Mouse (Mus musculus) limb, embryonic 14.5 days (tissue): ENCODE data around the gene Duoxa2. TPM values are rescaled to one million over a fixed set of nuclear protein-coding genes. Genes with fewer than 3 reads are reported as not detected.
A peak's percentile ranks its signal among the peaks of the same experiment; 100 is the strongest.

Source experiments
- ATAC-seq: fragments of 200-750 bp; cut with Nextera tagmentation; 2 replicates; pipeline ENCODE4 v1.8.0; 2017; ENCODE audit warnings: low read depth, moderate number of reproducible peaks, moderate TSS enrichment; ENCODE audit not compliant: low FRiP score
- DNase-seq: peaks from one replicate; pipeline ENCODE4 v3.0.0-alpha.2; 2015; ENCODE audit warnings: low spot score
- H3K27ac ChIP-seq: fragments of 300-500 bp; sonication (generic); replicated peaks from 2 replicates; pipeline ENCODE4 v1.5.1; 2014; ENCODE audit warnings: low read depth, mild to moderate bottlenecking, low read length, moderate library complexity, mixed read lengths
- H3K27me3 ChIP-seq: fragments of 300-500 bp; sonication (generic); 2 replicates; pipeline ENCODE4 v1.6.1; 2014; ENCODE audit warnings: low read length, mixed read lengths; ENCODE audit not compliant: control insufficient read depth, insufficient read depth
- H3K36me3 ChIP-seq: fragments of 300-500 bp; sonication (generic); 2 replicates; pipeline ENCODE4 v1.6.1; 2014; ENCODE audit warnings: mild to moderate bottlenecking, low read length, moderate library complexity, mixed read lengths; ENCODE audit not compliant: control insufficient read depth, insufficient read depth
- H3K4me1 ChIP-seq: fragments of 300-500 bp; sonication (generic); 2 replicates; pipeline ENCODE4 v1.6.1; 2014; ENCODE audit warnings: antibody characterized with exemption, low read length, mixed read lengths; ENCODE audit not compliant: control insufficient read depth, insufficient read depth
- H3K4me2 ChIP-seq: fragments of 300-500 bp; sonication (generic); replicated peaks from 2 replicates; pipeline ENCODE4 v1.6.1; 2014; ENCODE audit warnings: low read depth, mild to moderate bottlenecking, low read length, moderate library complexity; ENCODE audit not compliant: severe bottlenecking
- H3K4me3 ChIP-seq: fragments of 300-500 bp; sonication (generic); replicated peaks from 2 replicates; pipeline ENCODE4 v1.5.1; 2014; ENCODE audit warnings: low read length
- H3K9ac ChIP-seq: fragments of 300-500 bp; sonication (generic); 2 replicates; pipeline ENCODE4 v1.6.1; 2014; ENCODE audit warnings: mild to moderate bottlenecking, low read depth, low read length, moderate library complexity; ENCODE audit not compliant: severe bottlenecking
- H3K9me3 ChIP-seq: fragments of 300-500 bp; sonication (generic); 2 replicates; pipeline ENCODE4 v1.6.1; 2016; ENCODE audit warnings: low read length; ENCODE audit not compliant: control insufficient read depth
- POLR2A ChIP-seq: fragments of 200-500 bp; IDR thresholded peaks from 2 replicates; pipeline ENCODE4 v1.8.0; 2012; ENCODE audit warnings: inconsistent platforms, mild to moderate bottlenecking, moderate library complexity, borderline replicate concordance; ENCODE audit not compliant: insufficient read depth, insufficient read length; ENCODE audit errors: extremely low read depth
- WGBS: fragments of 180-500 bp; shearing (Covaris S2); extraction: QIAGEN DNeasy Blood & Tissue Kit; methylation state at CpG from one replicate; pipeline ENCODE4 v1.1.7; 2014; 5-methylcytosine and 5-hydroxymethylcytosine counted together
- polyA plus RNA-seq, 2 experiments: library from polyadenylated mRNA; depleted of rRNA in 1 of 2; stranded (reverse) in 1 of 2; unstranded in 1 of 2; fragments of >200 nt; fragmentation: Nextera tagmentation in 1 of 2; extraction: Ambion mirVana in 1 of 2; gene quantifications; 2 replicates each; pipeline versions ENCODE4 v1.2.1 to v1.2.3; 2012 to 2014

Duoxa2 gene
- polyA plus RNA-seq, 2 experiments: 0.18 to 0.41 TPM

DNA sequence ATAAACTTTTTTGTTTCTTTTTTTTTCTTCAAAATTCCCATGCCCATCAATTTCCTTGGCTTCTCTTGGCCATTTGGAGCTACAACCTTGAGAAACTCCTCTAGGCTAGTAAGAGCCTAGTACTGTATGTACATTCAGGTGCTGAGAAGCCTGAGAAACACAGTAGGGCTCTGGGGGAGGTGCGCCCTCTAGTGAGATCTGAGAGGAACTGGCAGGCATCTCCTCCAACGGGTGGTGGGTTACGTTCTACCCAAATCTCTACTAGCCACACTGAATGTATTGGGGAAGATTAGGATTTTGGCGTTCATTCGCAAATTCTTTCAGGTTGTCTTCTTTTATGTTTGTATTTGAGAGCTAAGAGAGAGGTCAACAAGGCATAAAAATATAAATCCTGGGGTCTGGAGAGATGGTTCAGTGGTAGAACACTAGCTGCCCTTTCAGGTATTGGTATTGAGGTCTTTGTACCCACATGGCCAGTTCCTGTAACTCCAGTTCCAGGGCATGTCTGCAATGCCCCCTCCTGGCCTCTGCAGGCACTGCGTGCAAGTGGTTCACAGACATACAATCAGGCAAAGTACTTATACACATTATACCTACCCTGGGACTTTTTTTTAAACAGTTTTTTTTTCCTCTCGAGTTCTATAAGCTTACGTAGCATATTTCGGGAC, 4.0 kb downstream of the Duoxa2 start:
- H3K4me1 ChIP-seq: peaks cover 17% of the 10 kb centered on the region
- ATAC-seq: no peak
- peak; percentile 81 for DNase-seq
- H3K4me2 ChIP-seq: no peak overlapping the region
- 11% methylated on average over 9 of the region's 9 CpGs for WGBS
- no peaks in the 10 kb centered on the region for H3K36me3 ChIP-seq
- peaks cover 78% of the 10 kb centered on the region for H3K27me3 ChIP-seq
- no peak overlapping the region for H3K27ac ChIP-seq
- TF ChIP-seq POLR2A: no peak
- no peak overlapping the region for H3K4me3 ChIP-seq
- H3K9ac ChIP-seq: no peak overlapping the region
- H3K9me3 ChIP-seq: no peaks in the 10 kb centered on the region

GRCm38 (mm10) chr2:122304544-122304943, 5.8 kb downstream of the Duoxa2 start:
- Histone ChIP-seq H3K4me3 (no peak overlapping the region), H3K4me1 (peaks cover 17% of the 10 kb centered on the region), H3K4me2 (no peak overlapping the region), H3K27me3 (peaks cover 63% of the 10 kb centered on the region), H3K9ac (no peak overlapping the region), H3K36me3 (no peaks in the 10 kb centered on the region), H3K27ac (no peak overlapping the region), H3K9me3 (no peaks in the 10 kb centered on the region)
- DNase-seq (no peak), ATAC-seq (no peak)
- 90% methylated on average over 6 of the region's 6 CpGs for WGBS
- no peak for TF ChIP-seq POLR2A

DNA sequence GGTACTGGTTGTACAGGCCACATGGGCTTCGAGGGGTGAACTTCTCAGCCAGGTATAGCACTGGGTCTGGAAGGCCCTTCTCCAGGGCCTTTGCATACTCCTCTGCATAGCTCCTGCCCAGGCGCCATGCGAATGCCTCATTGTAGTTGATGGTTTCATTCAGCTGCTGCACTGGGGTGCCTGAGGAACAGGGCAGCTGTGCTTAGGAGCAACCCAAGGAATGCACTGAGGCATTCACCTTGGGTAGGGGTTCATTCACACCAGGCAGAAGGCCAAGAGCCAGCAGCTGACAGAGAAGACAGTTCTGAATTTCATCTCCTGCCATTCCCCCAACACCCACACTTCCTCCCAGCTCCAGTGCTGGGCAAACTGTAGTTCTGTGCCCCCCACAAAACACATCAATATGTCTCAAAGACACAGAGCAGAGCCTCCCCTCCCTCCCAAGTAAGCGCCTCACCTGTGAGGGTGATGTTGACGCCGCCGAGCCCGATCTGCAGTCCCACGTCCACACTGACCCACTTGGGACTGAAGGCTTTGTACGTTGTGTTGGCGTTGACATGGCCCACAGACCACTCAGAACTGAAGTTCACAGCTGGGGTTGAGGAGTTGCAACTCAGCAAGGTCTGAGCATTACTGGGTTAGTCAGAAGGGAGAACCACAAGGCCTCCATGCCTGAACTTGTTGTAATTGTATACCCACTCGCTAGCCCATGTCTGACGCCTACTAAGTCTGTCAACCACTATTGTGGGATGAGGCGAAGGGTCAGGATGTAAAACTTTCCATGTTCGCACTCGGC, 6.6 kb downstream of the Duoxa2 start:
- no peak overlapping the region for H3K27ac ChIP-seq
- DNase-seq (no peak), ATAC-seq (no peak)
- WGBS: 79% methylated on average over 16 of the region's 16 CpGs
- no peak overlapping the region for H3K9ac ChIP-seq
- no peaks in the 10 kb centered on the region for H3K9me3 ChIP-seq
- no peak for TF ChIP-seq POLR2A
- no peak overlapping the region for H3K4me2 ChIP-seq
- H3K27me3 ChIP-seq: peaks cover 57% of the 10 kb centered on the region
- H3K36me3 ChIP-seq: no peaks in the 10 kb centered on the region
- H3K4me1 ChIP-seq: peaks cover 17% of the 10 kb centered on the region
- H3K4me3 ChIP-seq: no peak overlapping the region

DNA sequence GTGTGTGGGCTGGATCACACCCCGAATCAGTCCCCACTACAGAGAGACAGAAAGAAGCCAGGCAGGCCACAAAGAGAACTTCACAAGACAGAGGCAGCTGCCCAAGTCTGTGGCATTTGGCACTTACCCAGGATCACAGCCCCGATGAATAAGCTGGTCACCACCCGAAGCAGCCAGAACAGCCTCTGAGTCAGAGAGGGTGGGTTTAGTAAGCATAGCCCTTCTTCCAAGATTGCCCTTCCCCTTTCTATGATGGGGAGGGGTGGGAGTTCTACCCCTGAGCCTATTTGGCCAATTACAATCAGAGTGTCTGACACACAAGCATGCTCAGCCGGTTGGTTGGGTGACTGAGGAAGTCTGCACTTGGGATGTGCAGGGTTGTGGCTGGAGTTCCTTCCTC, 7.5 kb downstream of the Duoxa2 start:
- Histone ChIP-seq H3K4me1 (peaks cover 13% of the 10 kb centered on the region; the same call in 1 of the 2 replicates), H3K27ac (no peak overlapping the region), H3K36me3 (no peaks in the 10 kb centered on the region), H3K9ac (no peak overlapping the region), H3K4me3 (no peak overlapping the region), H3K4me2 (no peak overlapping the region), H3K9me3 (no peaks in the 10 kb centered on the region), H3K27me3 (peaks cover 48% of the 10 kb centered on the region)
- WGBS: 51% methylated on average over 4 of the region's 4 CpGs
- no peak for TF ChIP-seq POLR2A
- no peak for DNase-seq
- ATAC-seq: no peak

DNA sequence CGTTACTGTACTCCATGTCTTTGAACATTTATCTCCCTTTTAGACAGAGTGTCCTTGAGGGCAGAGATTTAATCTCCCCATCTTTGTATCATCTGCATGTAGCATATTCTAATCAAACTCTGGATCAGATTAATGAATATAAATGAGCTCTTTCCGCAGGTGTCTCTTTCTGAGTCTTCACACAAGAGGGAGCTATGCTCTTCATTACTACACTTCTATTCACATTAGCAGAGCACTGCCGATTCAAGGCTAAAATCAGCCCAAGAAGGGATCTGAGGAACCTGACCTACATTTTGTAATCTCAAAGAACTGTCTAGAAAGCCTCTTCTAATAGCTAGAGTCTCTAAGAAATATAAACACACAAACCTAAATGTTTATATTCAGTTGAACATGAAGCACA, 10.9 kb downstream of the Duoxa2 start:
- Histone ChIP-seq H3K9me3 (no peaks in the 10 kb centered on the region), H3K27ac (no peak overlapping the region), H3K27me3 (peaks cover 49% of the 10 kb centered on the region), H3K9ac (no peak overlapping the region), H3K4me1 (0 out of 2 replicates have a peak, but pooled peaks cover 3% of the 10 kb centered on the region), H3K4me2 (no peak overlapping the region), H3K4me3 (no peak overlapping the region), H3K36me3 (no peaks in the 10 kb centered on the region)
- no peak for ATAC-seq
- no peak for TF ChIP-seq POLR2A
- WGBS: 42% methylated on average over 3 of the region's 3 CpGs
- no peak for DNase-seq
